Mouse (Mus musculus) brain, embryonic 14.5 days (tissue): ENCODE measurements at regions not wholly inside any gene's neighbourhood (a gene's known extent, or its start where the extent isn't known, plus 50 kb on each side); places are given as distances from the start of the nearest gene placed in this dataset.

ENCODE experiments used
- CTCF ChIP-seq: fragments of 200-500 bp; IDR thresholded peaks from 2 replicates; pipeline ENCODE4 v1.5.1; 2012; ENCODE audit warnings: inconsistent platforms, mild to moderate bottlenecking, moderate library complexity, borderline replicate concordance; ENCODE audit not compliant: insufficient read depth, insufficient read length; ENCODE audit errors: extremely low read depth
- POLR2A ChIP-seq: fragments of 200-500 bp; IDR thresholded peaks from 2 replicates; pipeline ENCODE4 v1.6.1; 2012; ENCODE audit warnings: mild to moderate bottlenecking, inconsistent platforms, borderline replicate concordance; ENCODE audit not compliant: poor library complexity, insufficient read depth, insufficient read length, severe bottlenecking; ENCODE audit errors: extremely low read depth

DNA sequence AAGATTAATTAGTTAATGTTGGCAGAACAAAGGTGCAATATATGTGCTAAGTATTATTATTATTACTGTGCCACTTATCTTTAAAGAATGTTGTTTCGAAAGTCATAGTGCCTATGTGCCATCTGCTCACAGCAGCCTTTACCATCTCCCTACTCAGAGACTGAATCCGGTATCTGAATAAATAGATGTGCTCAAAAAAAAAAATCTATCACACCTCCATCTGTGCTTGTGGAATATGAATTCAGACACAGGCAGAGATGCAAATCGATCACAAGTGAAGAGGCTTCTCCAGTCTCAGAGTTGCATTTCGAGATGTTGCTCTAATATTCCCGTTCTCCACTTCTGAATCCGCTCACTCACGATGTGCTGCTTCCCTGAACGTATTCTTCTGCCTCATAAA lies 811.0 kb downstream of the Cetn3 start:
- TF ChIP-seq CTCF (no peak), POLR2A (no peak)
